Mouse (Mus musculus) neural tube, embryonic 11.5 days (tissue): ENCODE measurements around the gene Uox. TPM values are rescaled to one million over a fixed set of nuclear protein-coding genes. Genes with fewer than 3 reads are reported as not detected.

ENCODE experiments used
- ATAC-seq: fragments of 200-750 bp; cut with Nextera tagmentation; 2 replicates; pipeline ENCODE4 v1.8.0; 2017; ENCODE audit warnings: moderate number of reproducible peaks, mild to moderate bottlenecking, moderate TSS enrichment, moderate library complexity; ENCODE audit not compliant: insufficient read depth, low FRiP score, low TSS enrichment
- DNase-seq: peaks from one replicate; pipeline ENCODE4 v3.0.0-alpha.2; 2015; ENCODE audit warnings: low spot score
- H3K27ac ChIP-seq: fragments of 300-500 bp; sonication (generic); 2 replicates; pipeline ENCODE4 v1.5.1; 2014; ENCODE audit warnings: low read depth, mild to moderate bottlenecking, low read length
- H3K27me3 ChIP-seq: fragments of 300-500 bp; sonication (generic); 2 replicates; pipeline ENCODE4 v1.6.1; 2014; ENCODE audit warnings: mild to moderate bottlenecking, low read length, mixed read lengths; ENCODE audit not compliant: control insufficient read depth, insufficient read depth
- H3K36me3 ChIP-seq: fragments of 300-500 bp; sonication (generic); 2 replicates; pipeline ENCODE4 v1.6.1; 2014; ENCODE audit warnings: mild to moderate bottlenecking, low read length, moderate library complexity, mixed read lengths; ENCODE audit not compliant: control insufficient read depth, insufficient read depth
- H3K4me1 ChIP-seq: fragments of 300-500 bp; sonication (generic); 2 replicates; pipeline ENCODE4 v1.6.1; 2014; ENCODE audit warnings: low read length, mixed read lengths; ENCODE audit not compliant: control insufficient read depth, insufficient read depth
- H3K4me2 ChIP-seq: fragments of 300-500 bp; sonication (generic); 2 replicates; pipeline ENCODE4 v1.6.1; 2014; ENCODE audit warnings: low read depth, mild to moderate bottlenecking, moderate library complexity
- H3K4me3 ChIP-seq: fragments of 300-500 bp; sonication (generic); 2 replicates; pipeline ENCODE4 v1.5.1; 2014; ENCODE audit warnings: low read depth, low read length
- H3K9ac ChIP-seq: fragments of 300-500 bp; sonication (generic); 2 replicates; pipeline ENCODE4 v1.6.1; 2014; ENCODE audit warnings: mild to moderate bottlenecking, low read length
- H3K9me3 ChIP-seq: fragments of 300-500 bp; sonication (generic); 2 replicates; pipeline ENCODE4 v1.6.1; 2016; ENCODE audit warnings: low read length; ENCODE audit not compliant: control insufficient read depth
- WGBS: fragments of 180-500 bp; shearing (Covaris S2); extraction: QIAGEN DNeasy Blood & Tissue Kit; methylation state at CpG from one replicate; pipeline ENCODE4 v1.1.7; 2014; 5-methylcytosine and 5-hydroxymethylcytosine counted together
- polyA plus RNA-seq: library from polyadenylated mRNA; unstranded; fragments of >200 nt; fragmentation: Nextera tagmentation; extraction: Ambion mirVana; gene quantifications from 2 replicates; pipeline ENCODE4 v1.2.1, GENCODE M21; 2014

Uox gene
- polyA plus RNA-seq, 1 experiment from 2014 or later, result not detected

DNA sequence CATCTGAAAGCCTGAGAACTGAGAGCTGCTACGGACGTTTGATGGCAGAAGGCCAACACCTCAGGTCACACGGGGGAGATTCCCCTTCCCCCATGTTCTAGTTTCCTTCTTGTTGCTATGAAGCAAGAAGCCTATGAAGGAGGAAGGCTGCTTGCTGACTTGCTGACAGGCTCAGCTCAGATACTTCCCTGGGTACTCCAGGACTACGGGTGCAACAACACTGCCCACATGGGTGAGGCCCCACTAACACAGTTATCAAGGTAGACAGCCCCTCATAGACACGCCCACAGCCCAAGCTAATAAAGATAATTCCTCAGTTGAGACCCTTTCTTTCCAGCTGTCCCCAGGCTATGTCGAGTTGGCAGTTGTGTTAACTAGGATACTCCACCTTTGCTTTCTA, 83.5 kb downstream of the Uox start:
- no peaks in the 10 kb centered on the region for H3K9me3 ChIP-seq
- WGBS, result 88% methylated on average over 6 of the region's 6 CpGs
- no peak overlapping the region for H3K4me3 ChIP-seq

DNA sequence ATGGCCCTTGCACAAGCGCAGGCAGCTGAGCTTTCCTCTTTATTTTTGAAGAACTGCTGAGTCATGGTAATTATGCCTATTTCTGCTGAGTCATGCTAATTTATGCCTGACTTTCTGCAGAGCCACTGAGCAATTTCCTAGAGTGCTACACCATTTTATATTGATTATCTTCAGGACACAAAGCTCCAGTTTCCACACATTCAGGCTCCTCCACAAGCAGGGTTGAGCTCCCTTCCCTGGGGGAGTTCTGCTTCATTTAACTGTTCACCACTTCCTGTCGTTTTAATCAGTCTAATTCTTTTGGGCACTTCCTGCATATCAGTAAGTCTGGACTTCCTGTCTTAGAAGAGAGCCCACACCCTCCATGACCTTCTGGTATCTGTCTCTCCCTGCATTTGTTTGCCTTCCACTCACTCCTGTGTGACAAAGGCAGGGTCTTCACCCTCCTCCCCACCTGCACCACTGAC, 84.9 kb downstream of the Uox start:
- no peaks in the 10 kb centered on the region for H3K4me1 ChIP-seq
- DNase-seq (no peak), ATAC-seq (no peak)
- no peak overlapping the region for H3K4me3 ChIP-seq
- no peak overlapping the region for H3K9ac ChIP-seq
- no peaks in the 10 kb centered on the region for H3K9me3 ChIP-seq
- no peak overlapping the region for H3K4me2 ChIP-seq
- H3K36me3 ChIP-seq, result no peaks in the 10 kb centered on the region
- WGBS, result 67% methylated on average over 2 of the region's 2 CpGs
- no peaks in the 10 kb centered on the region for H3K27me3 ChIP-seq
- H3K27ac ChIP-seq, result no peak overlapping the region

More for the DNA sequence above, 83.5 kb downstream of the Uox start:
- Histone ChIP-seq H3K27me3 (no peaks in the 10 kb centered on the region), H3K9ac (no peak overlapping the region), H3K27ac (no peak overlapping the region), H3K4me2 (no peak overlapping the region), H3K36me3 (no peaks in the 10 kb centered on the region), H3K4me1 (no peaks in the 10 kb centered on the region)
- no peak for ATAC-seq
- DNase-seq, result no peak

DNA sequence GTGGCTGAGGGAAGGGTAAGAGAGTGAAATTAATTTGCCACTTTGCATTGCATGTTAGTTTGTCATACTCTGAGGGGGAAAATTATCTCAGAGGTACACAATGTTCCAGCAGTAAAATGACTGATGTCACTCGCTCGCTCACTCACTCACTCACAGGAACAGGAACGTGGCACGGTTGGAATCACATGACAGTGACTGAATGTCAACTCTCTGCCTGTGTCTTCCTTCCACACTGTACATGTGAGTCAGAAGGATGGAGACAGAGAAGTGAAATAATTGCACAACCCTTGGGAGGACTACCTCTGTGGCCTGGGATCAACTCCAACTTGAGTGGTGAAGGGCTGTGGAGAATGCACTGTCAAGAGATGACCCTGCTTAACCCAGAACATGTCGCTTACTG, 87.2 kb downstream of the Uox start:
- 93% methylated on average over 5 of the region's 5 CpGs for WGBS
- Histone ChIP-seq H3K27me3 (no peaks in the 10 kb centered on the region), H3K4me3 (no peak overlapping the region), H3K9ac (no peak overlapping the region), H3K27ac (no peak overlapping the region), H3K4me2 (no peak overlapping the region), H3K4me1 (no peaks in the 10 kb centered on the region), H3K9me3 (no peaks in the 10 kb centered on the region), H3K36me3 (no peaks in the 10 kb centered on the region)
- DNase-seq, result no peak
- ATAC-seq, result no peak

DNA sequence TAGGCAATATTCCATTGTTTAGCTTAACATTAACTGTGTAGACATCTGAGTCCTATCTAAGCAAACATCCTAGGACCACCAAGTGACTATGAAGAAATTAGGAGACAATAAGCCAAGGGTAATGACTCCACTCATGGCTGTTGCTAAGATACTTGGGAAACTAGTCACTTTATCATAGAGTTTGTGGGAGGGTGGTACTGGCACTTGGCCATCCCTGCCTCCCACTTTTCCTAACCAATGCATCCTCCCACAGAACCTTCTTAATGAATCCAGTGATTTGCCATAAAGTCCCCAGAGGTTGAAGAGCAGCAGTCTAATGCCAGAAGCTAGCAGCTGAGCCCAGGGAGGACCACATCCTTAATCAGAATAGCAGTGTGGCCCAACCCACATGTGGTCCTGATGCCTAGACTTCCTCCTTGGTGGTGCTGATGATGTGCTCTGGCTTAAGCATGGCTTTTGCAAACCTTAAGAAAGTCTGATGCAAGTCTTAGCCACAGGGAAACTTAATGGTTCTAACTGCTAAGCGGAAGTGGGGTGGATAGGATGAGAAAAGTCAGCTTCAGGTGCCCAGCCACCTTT, 87.9 kb downstream of the Uox start:
- WGBS, result 92% methylated on average over 1 of the region's 1 CpGs
- ATAC-seq (no peak), DNase-seq (no peak)
- Histone ChIP-seq H3K27me3 (no peaks in the 10 kb centered on the region), H3K9ac (no peak overlapping the region), H3K4me1 (no peaks in the 10 kb centered on the region), H3K4me2 (no peak overlapping the region), H3K36me3 (no peaks in the 10 kb centered on the region), H3K27ac (no peak overlapping the region), H3K9me3 (no peaks in the 10 kb centered on the region), H3K4me3 (no peak overlapping the region)

DNA sequence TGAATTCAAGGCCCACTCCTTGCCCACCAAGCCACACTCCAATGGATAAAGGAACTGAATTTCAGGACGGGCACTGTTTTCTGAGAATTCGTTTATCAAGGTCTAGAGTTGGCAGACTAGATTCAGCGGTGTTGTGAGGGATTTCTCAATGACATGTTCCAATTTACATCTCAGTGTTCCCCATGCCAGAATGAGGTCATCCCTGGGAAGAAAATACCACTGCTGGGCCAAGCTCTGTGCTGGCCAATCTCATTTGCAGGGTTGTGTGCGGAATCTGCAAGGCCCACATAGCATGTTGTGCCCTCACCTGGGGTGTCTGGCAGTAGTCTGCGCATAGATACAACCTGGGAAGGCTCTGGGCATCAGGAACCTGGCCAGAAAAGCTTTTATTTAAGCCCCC, 89.1 kb downstream of the Uox start:
- no peaks in the 10 kb centered on the region for H3K36me3 ChIP-seq
- no peaks in the 10 kb centered on the region for H3K9me3 ChIP-seq
- DNase-seq (no peak), ATAC-seq (no peak)
- no peak overlapping the region for H3K4me3 ChIP-seq
- H3K9ac ChIP-seq, result no peak overlapping the region
- no peaks in the 10 kb centered on the region for H3K4me1 ChIP-seq
- 93% methylated on average over 5 of the region's 5 CpGs for WGBS
- H3K4me2 ChIP-seq, result no peak overlapping the region
- no peaks in the 10 kb centered on the region for H3K27me3 ChIP-seq
- H3K27ac ChIP-seq, result no peak overlapping the region

DNA sequence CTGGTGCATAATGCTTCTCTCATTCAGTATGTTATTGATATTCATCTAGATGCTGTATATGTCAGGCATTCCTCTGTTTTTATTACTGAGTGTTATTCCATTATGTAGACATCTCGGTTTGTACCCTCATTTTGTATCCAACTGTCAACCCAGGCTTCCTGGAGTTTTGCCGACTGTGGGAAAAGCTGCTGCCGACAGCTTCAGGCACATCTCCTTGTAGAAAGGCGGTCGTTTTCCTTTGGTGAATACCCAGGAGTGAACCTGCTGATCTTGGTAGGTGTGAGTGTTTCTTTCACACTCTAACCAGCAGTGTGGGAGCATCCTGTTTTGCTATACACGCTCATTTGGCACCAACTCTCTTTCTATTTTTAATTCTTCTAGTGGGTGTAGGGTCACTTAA, 90.8 kb downstream of the Uox start:
- Histone ChIP-seq H3K27ac (no peak overlapping the region), H3K4me2 (no peak overlapping the region), H3K27me3 (no peaks in the 10 kb centered on the region), H3K4me3 (no peak overlapping the region), H3K9ac (no peak overlapping the region), H3K9me3 (no peaks in the 10 kb centered on the region), H3K4me1 (no peaks in the 10 kb centered on the region), H3K36me3 (no peaks in the 10 kb centered on the region)
- 83% methylated on average over 6 of the region's 6 CpGs for WGBS
- no peak for DNase-seq
- ATAC-seq, result no peak

DNA sequence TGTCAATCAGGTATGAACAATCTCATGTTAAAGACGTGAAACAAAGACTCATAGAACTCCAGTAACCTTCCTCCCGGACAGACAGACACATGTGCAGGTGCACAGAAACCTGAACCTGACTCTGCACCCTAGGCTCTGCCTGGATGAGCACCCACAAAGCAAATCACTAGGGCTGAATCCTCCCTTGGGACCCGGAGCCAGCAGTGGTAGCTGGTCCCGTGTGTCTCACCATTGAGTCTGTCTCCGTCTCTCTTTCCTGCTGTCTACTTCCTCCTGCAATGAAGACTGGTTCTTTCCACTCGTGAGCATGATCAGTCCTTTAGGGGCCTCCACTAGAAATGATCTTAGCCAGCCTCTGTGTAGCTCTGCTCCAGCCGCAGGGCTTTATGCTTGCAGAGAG, 91.7 kb downstream of the Uox start:
- no peaks in the 10 kb centered on the region for H3K9me3 ChIP-seq
- H3K27ac ChIP-seq, result no peak overlapping the region
- H3K36me3 ChIP-seq, result no peaks in the 10 kb centered on the region
- H3K27me3 ChIP-seq, result no peaks in the 10 kb centered on the region
- DNase-seq, result no peak
- ATAC-seq, result no peak
- no peak overlapping the region for H3K9ac ChIP-seq
- no peaks in the 10 kb centered on the region for H3K4me1 ChIP-seq
- no peak overlapping the region for H3K4me2 ChIP-seq
- WGBS, result 85% methylated on average over 7 of the region's 7 CpGs
- no peak overlapping the region for H3K4me3 ChIP-seq

DNA sequence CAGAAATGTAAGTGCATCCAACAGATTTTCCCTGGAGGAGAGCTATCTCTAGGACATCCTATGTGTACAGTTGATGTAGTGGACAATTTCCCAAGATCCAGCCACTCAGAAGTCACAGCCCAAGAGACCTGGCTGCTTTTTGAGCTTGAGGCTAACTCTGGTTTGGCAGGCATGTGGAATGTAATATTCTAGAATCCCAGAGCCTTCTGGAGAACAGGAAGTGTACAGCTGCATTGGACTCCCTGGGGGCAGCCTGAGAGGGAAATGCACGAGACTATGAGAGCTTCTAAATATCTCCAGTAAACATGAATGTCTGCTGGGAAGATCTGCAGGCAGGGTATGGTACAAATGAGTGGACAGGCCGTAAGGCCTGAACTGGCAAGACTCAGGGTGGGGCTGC, 100.9 kb downstream of the Uox start:
- no peak overlapping the region for H3K27ac ChIP-seq
- H3K36me3 ChIP-seq, result no peaks in the 10 kb centered on the region
- no peak overlapping the region for H3K9ac ChIP-seq
- 69% methylated on average over 2 of the region's 2 CpGs for WGBS
- no peak overlapping the region for H3K4me3 ChIP-seq
- no peak for ATAC-seq
- H3K27me3 ChIP-seq, result no peaks in the 10 kb centered on the region
- no peaks in the 10 kb centered on the region for H3K4me1 ChIP-seq
- DNase-seq, result no peak
- H3K4me2 ChIP-seq, result no peak overlapping the region
- no peaks in the 10 kb centered on the region for H3K9me3 ChIP-seq

DNA sequence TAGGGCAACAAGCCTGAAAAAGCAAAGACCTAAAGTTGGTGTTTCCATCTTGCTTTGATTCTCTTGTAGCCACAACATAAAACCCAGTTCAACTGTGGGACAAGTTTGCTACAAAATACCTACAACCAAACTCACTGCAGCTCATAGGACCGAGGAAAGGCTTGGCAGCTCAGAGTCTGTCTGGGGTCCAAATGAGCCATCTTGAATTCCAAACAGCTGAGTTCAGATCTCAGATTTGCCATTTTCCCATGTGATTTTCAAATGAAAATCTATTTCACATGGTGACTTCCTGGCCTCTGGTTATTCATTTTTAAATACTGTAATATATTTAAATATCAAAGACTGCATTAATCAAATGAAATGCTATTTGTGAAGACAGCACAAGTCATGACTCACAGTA, 104.9 kb downstream of the Uox start:
- H3K36me3 ChIP-seq, result no peaks in the 10 kb centered on the region
- H3K9me3 ChIP-seq, result no peaks in the 10 kb centered on the region
- no peak overlapping the region for H3K9ac ChIP-seq
- 92% methylated on average over 1 of the region's 1 CpGs for WGBS
- H3K4me1 ChIP-seq, result no peaks in the 10 kb centered on the region
- no peaks in the 10 kb centered on the region for H3K27me3 ChIP-seq
- H3K4me3 ChIP-seq, result no peak overlapping the region
- no peak overlapping the region for H3K4me2 ChIP-seq
- H3K27ac ChIP-seq, result no peak overlapping the region
- DNase-seq, result no peak
- ATAC-seq, result no peak
